ENCODE assay signal across 22 mouse cellular contexts in the genomic region with DNA sequence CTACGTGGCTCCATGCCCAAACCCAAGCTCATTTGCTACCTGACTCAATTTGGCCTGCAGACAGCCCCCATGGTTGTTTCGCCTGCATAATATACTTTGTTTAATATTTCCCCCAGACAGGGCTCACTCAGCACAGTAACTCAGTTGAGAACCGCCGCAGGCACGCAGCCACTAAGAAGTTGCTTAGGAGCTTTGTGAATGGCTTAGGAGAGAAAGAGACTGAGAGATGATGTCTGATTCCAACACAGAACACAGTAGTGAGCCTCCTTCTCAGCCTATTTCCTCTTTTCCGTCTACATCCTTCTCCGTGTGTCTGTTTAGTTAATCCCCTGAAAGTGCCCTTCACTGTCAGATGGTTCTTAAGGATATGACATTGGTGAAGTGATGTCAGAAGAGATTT.
A peak's percentile ranks its signal among the peaks of the same experiment; 100 is the strongest.
DNase-seq lines count a peak whose midpoint lies in the region; ATAC-seq lines count a peak whose summit lies in the region.
"Had no signal": no experiment of that assay in that cellular context is flagged by ENCODE, and none has a peak within 500 bp of the region (broad histone marks: within the 10 kb centered on the region; RNA-seq: fewer than 3 reads in every experiment).

No protein-coding gene starts in this region.

- no peak overlapping the region for H3K4me2 ChIP-seq in embryonic facial prominence, embryonic 14.5 days (ENCODE audit: low read depth, low read length)
- no peak overlapping the region for H3K4me2 ChIP-seq in midbrain, embryonic 14.5 days (ENCODE audit: low read length)
- H3K4me2 ChIP-seq in midbrain, embryonic 13.5 days (replicated peaks) = no peak overlapping the region
- H3K4me2 ChIP-seq: embryonic facial prominence, embryonic 12.5 days; forebrain, embryonic 12.5 days; forebrain, embryonic 15.5 days; heart, embryonic 11.5 days; hindbrain, embryonic 13.5 days had no signal

- no peaks in the 10 kb centered on the region for H3K36me3 ChIP-seq in embryonic facial prominence, embryonic 14.5 days (ENCODE audit: control insufficient read depth, insufficient read depth, low read length)
- no peaks in the 10 kb centered on the region for H3K36me3 ChIP-seq in embryonic facial prominence, embryonic 10.5 days (replicated peaks)
- H3K36me3 ChIP-seq in midbrain, embryonic 14.5 days (ENCODE audit: control insufficient read depth, insufficient read depth, low read length) = no peaks in the 10 kb centered on the region
- H3K36me3 ChIP-seq in midbrain, embryonic 13.5 days = no peaks in the 10 kb centered on the region
- H3K36me3 ChIP-seq: embryonic facial prominence, embryonic 12.5 days; forebrain, embryonic 12.5 days; forebrain, embryonic 15.5 days; hindbrain, embryonic 13.5 days had no signal

- 69% methylated on average over 7 of the region's 7 CpGs for WGBS in embryonic facial prominence, embryonic 14.5 days
- WGBS in embryonic facial prominence, embryonic 10.5 days = 90% methylated on average over 7 of the region's 7 CpGs
- WGBS in midbrain, embryonic 14.5 days = 46% methylated on average over 7 of the region's 7 CpGs
- WGBS in midbrain, embryonic 13.5 days = 57% methylated on average over 7 of the region's 7 CpGs

- no peak overlapping the region for H3K4me3 ChIP-seq in embryonic facial prominence, embryonic 14.5 days (ENCODE audit: low read depth, low read length)
- no peak overlapping the region for H3K4me3 ChIP-seq in embryonic facial prominence, embryonic 10.5 days
- no peak overlapping the region for H3K4me3 ChIP-seq in midbrain, embryonic 14.5 days (replicated peaks; ENCODE audit: low read depth, low read length)
- no peak overlapping the region for H3K4me3 ChIP-seq in midbrain, embryonic 13.5 days (replicated peaks)
- H3K4me3 ChIP-seq: embryonic facial prominence, embryonic 12.5 days; erythroblast, embryonic 14.5 days; forebrain, embryonic 12.5 days; forebrain, embryonic 15.5 days; gastrocnemius, adult 2 months; hindbrain, embryonic 13.5 days had no signal

- H3K9ac ChIP-seq in embryonic facial prominence, embryonic 14.5 days (ENCODE audit: low read depth, low read length) = no peak overlapping the region
- no peak overlapping the region for H3K9ac ChIP-seq in midbrain, embryonic 14.5 days (replicated peaks; ENCODE audit: low read length)
- H3K9ac ChIP-seq in midbrain, embryonic 13.5 days (replicated peaks) = no peak overlapping the region
- H3K9ac ChIP-seq: embryonic facial prominence, embryonic 12.5 days; forebrain, embryonic 12.5 days; forebrain, embryonic 15.5 days; hindbrain, embryonic 13.5 days had no signal

- no peak overlapping the region for H3K27ac ChIP-seq in embryonic facial prominence, embryonic 14.5 days (replicated peaks; ENCODE audit: low read depth, low read length)
- no peak overlapping the region for H3K27ac ChIP-seq in embryonic facial prominence, embryonic 10.5 days (replicated peaks)
- H3K27ac ChIP-seq in midbrain, embryonic 14.5 days (replicated peaks; ENCODE audit: low read depth, low read length) = no peak overlapping the region
- no peak overlapping the region for H3K27ac ChIP-seq in midbrain, embryonic 13.5 days
- H3K27ac ChIP-seq: embryonic facial prominence, embryonic 12.5 days; forebrain, embryonic 12.5 days; forebrain, embryonic 15.5 days; gastrocnemius, adult 2 months; hindbrain, embryonic 13.5 days had no signal

- H3K9me3 ChIP-seq in embryonic facial prominence, embryonic 14.5 days (ENCODE audit: control insufficient read depth, low read length) = no peaks in the 10 kb centered on the region
- no peaks in the 10 kb centered on the region for H3K9me3 ChIP-seq in embryonic facial prominence, embryonic 10.5 days
- H3K9me3 ChIP-seq in midbrain, embryonic 14.5 days (ENCODE audit: control insufficient read depth, low read length) = no peaks in the 10 kb centered on the region
- no peaks in the 10 kb centered on the region for H3K9me3 ChIP-seq in midbrain, embryonic 13.5 days
- H3K9me3 ChIP-seq: embryonic facial prominence, embryonic 12.5 days; forebrain, embryonic 12.5 days; forebrain, embryonic 15.5 days; hindbrain, embryonic 13.5 days had no signal

- ATAC-seq in embryonic facial prominence, embryonic 14.5 days (ENCODE audit: low read depth) = no peak
- no peak for ATAC-seq in midbrain, embryonic 14.5 days (ENCODE audit: low FRiP score, low TSS enrichment)
- no peak for ATAC-seq in midbrain, embryonic 13.5 days
- ATAC-seq: activated CD4-positive, CD25-positive, alpha-beta regulatory T cell, adult 4 months; forebrain, embryonic 15.5 days; hindbrain, embryonic 16.5 days had no signal

- H3K4me1 ChIP-seq in embryonic facial prominence, embryonic 14.5 days (ENCODE audit: control insufficient read depth, insufficient read depth, low read length) = no peaks in the 10 kb centered on the region
- no peaks in the 10 kb centered on the region for H3K4me1 ChIP-seq in embryonic facial prominence, embryonic 10.5 days
- 0 out of 2 replicates have a peak, but pooled peaks cover 3% of the 10 kb centered on the region for H3K4me1 ChIP-seq in midbrain, embryonic 14.5 days (ENCODE audit: control insufficient read depth, insufficient read depth, low read length)
- peaks cover 9% of the 10 kb centered on the region for H3K4me1 ChIP-seq in midbrain, embryonic 13.5 days (replicated peaks)
- H3K4me1 ChIP-seq: embryonic facial prominence, embryonic 12.5 days; forebrain, embryonic 15.5 days; hindbrain, embryonic 13.5 days had no signal

- DNase-seq in embryonic facial prominence, embryonic 14.5 days (ENCODE audit: low spot score) = peak; percentile 20
- DNase-seq in embryonic facial prominence, embryonic 10.5 days (ENCODE audit: low spot score) = no peak
- DNase-seq in midbrain, embryonic 14.5 days = peak; percentile 34
- DNase-seq in right cerebral cortex, postnatal 4 days = peak; percentile 5
- DNase-seq in right cerebral cortex, adult 18-20 months = no peak
- DNase-seq: adrenal gland, adult 8-10 months; adrenal gland, postnatal 25 days; cerebellum, adult 18-20 months; cerebellum, adult 9-10 months; cerebellum, postnatal 14 days; gastrocnemius, adult 2 months; gastrocnemius, postnatal 14 days; heart, adult 11 months had no signal

- H3K27me3 ChIP-seq in embryonic facial prominence, embryonic 14.5 days (replicated peaks; ENCODE audit: control insufficient read depth, insufficient read depth, low read length) = no peaks in the 10 kb centered on the region
- H3K27me3 ChIP-seq in embryonic facial prominence, embryonic 10.5 days (replicated peaks; ENCODE audit: low read depth, poor library complexity, severe bottlenecking) = no peaks in the 10 kb centered on the region
- no peaks in the 10 kb centered on the region for H3K27me3 ChIP-seq in midbrain, embryonic 14.5 days (ENCODE audit: control insufficient read depth, insufficient read depth, low read length)
- no peaks in the 10 kb centered on the region for H3K27me3 ChIP-seq in midbrain, embryonic 13.5 days
- H3K27me3 ChIP-seq: embryonic facial prominence, embryonic 12.5 days; forebrain, embryonic 12.5 days; forebrain, embryonic 15.5 days; hindbrain, embryonic 13.5 days had no signal

Comparison
In these comparisons a context has a peak if more than half of its experiments do, and no peak if none do; other contexts are left out.
1. DNase-seq: peak in embryonic facial prominence, embryonic 14.5 days (single experiment), midbrain, embryonic 14.5 days (single experiment) and right cerebral cortex, postnatal 4 days (single experiment); none in embryonic facial prominence, embryonic 10.5 days (single experiment) and right cerebral cortex, adult 18-20 months (single experiment).